Mouse (Mus musculus): ENCODE measurements around the gene Ggt1. TPM values are rescaled to one million over a fixed set of nuclear protein-coding genes. Genes with fewer than 3 reads are reported as not detected.

Gene Ggt1
- polyA plus RNA-seq, 1 experiment from 2014 or later, result 13.8 TPM

- 75% methylated on average over 9 of the region's 9 CpGs for WGBS (ENCODE audit: insufficient replicate concordance)
Observed at GRCm38 (mm10) chr10:75573965-75574364, 12.6 kb downstream of the Ggt1 start.

GRCm38 (mm10) chr10:75579129-75579528, 17.7 kb downstream of the Ggt1 start:
- H3K4me2 ChIP-seq, result no peak overlapping the region
- no peak overlapping the region for H3K4me3 ChIP-seq (replicated peaks)
- no peak overlapping the region for H3K27ac ChIP-seq (replicated peaks)
- no peak overlapping the region for H3K9ac ChIP-seq
- no peak for ATAC-seq (ENCODE audit: insufficient read depth)
- no peaks in the 10 kb centered on the region for H3K27me3 ChIP-seq
- no peaks in the 10 kb centered on the region for H3K36me3 ChIP-seq (replicated peaks)
- 74% methylated on average over 6 of the region's 6 CpGs for WGBS (ENCODE audit: insufficient replicate concordance)
- no peaks in the 10 kb centered on the region for H3K9me3 ChIP-seq (replicated peaks)
- H3K4me1 ChIP-seq (replicated peaks), result no peaks in the 10 kb centered on the region

More at GRCm38 (mm10) chr10:75573965-75574364, 12.6 kb downstream of the Ggt1 start:
- no peaks in the 10 kb centered on the region for H3K9me3 ChIP-seq (replicated peaks)
- no peak overlapping the region for H3K27ac ChIP-seq (replicated peaks)
- no peak overlapping the region for H3K9ac ChIP-seq
- no peak overlapping the region for H3K4me3 ChIP-seq (replicated peaks)
- no peaks in the 10 kb centered on the region for H3K27me3 ChIP-seq
- no peaks in the 10 kb centered on the region for H3K36me3 ChIP-seq (replicated peaks)
- H3K4me1 ChIP-seq (replicated peaks), result no peaks in the 10 kb centered on the region
- H3K4me2 ChIP-seq, result no peak overlapping the region
- ATAC-seq (ENCODE audit: insufficient read depth), result no peak

DNA sequence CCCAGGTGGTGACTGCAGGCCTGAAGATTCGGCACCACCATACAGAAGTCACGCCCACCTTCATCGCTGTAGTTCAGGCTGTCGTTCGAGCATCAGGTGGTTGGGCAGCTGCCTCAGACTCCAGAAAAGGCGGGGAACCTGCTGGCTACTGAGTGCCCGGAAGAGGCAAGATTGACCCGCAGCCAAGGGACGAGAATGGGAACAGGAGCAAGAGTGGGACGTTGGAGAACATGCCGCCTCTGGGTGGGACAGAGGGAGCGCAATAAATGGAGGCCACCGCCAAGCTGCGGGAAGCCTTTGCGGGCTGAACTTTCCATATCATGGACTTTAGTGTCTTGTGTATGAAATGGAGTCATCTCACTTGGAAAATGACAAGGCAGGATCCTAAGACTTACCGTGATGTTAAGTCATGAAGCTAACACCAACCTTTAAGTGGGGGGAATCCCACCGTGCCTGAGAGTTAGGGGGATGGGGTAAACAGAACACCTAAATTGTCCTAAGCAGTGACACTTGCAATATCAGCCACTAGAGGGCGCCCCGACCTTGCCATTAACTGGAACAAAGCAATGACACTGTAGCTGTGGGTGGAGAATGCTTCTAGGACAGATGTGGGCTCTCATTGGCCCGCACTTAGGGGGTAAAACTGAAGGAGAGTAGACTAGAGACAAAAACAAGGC, 24.6 kb downstream of the Ggt1 start:
- Histone ChIP-seq H3K4me2 (no peak overlapping the region), H3K27ac (replicated peaks) (no peak overlapping the region), H3K36me3 (replicated peaks) (no peaks in the 10 kb centered on the region), H3K9ac (no peak overlapping the region), H3K4me1 (replicated peaks) (0 out of 2 replicates have a peak, but pooled peaks cover 5% of the 10 kb centered on the region), H3K4me3 (replicated peaks) (no peak overlapping the region), H3K27me3 (no peaks in the 10 kb centered on the region), H3K9me3 (replicated peaks) (no peaks in the 10 kb centered on the region)
- no peak for ATAC-seq (ENCODE audit: insufficient read depth)
- WGBS (ENCODE audit: insufficient replicate concordance), result 21% methylated on average over 20 of the region's 20 CpGs

- H3K27ac ChIP-seq (replicated peaks), result no peak overlapping the region
- H3K36me3 ChIP-seq (replicated peaks), result no peaks in the 10 kb centered on the region
- no peak overlapping the region for H3K9ac ChIP-seq
- H3K27me3 ChIP-seq, result no peaks in the 10 kb centered on the region
- WGBS (ENCODE audit: insufficient replicate concordance), result 88% methylated on average over 1 of the region's 1 CpGs
- H3K9me3 ChIP-seq (replicated peaks), result no peaks in the 10 kb centered on the region
- no peak overlapping the region for H3K4me3 ChIP-seq (replicated peaks)
- 0 out of 2 replicates have a peak, but pooled peaks cover 5% of the 10 kb centered on the region for H3K4me1 ChIP-seq (replicated peaks)
- no peak overlapping the region for H3K4me2 ChIP-seq
- ATAC-seq (ENCODE audit: insufficient read depth), result no peak
Observed at GRCm38 (mm10) chr10:75586553-75586879, 25.1 kb downstream of the Ggt1 start.

GRCm38 (mm10) chr10:75587781-75588180, 26.4 kb downstream of the Ggt1 start:
- no peaks in the 10 kb centered on the region for H3K36me3 ChIP-seq (replicated peaks)
- no peak overlapping the region for H3K4me3 ChIP-seq (replicated peaks)
- no peak overlapping the region for H3K4me2 ChIP-seq
- no peak overlapping the region for H3K27ac ChIP-seq (replicated peaks)
- no peaks in the 10 kb centered on the region for H3K27me3 ChIP-seq
- no peaks in the 10 kb centered on the region for H3K9me3 ChIP-seq (replicated peaks)
- 72% methylated on average over 4 of the region's 4 CpGs for WGBS (ENCODE audit: insufficient replicate concordance)
- ATAC-seq (ENCODE audit: insufficient read depth), result no peak
- H3K4me1 ChIP-seq (replicated peaks), result 0 out of 2 replicates have a peak, but pooled peaks cover 5% of the 10 kb centered on the region
- no peak overlapping the region for H3K9ac ChIP-seq

DNA sequence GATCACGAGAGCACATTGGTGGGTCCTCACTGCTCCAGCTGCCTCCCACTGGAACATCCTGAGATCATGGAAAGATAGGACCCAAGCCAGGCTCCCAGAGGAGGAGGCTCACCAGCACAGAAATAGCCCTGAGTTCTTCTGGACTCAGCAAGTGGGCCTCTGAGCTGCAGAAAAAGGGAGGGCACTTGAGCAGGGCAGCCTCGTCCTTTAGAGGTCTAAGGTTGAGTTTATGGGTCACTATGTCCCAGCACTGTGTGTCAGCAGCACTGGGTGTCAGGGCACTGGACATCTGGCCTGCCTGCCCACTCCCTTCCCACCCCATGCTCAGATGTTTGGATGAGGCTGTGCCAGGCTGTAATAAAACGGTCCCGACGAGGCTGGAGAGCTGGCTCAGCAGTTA, 26.9 kb downstream of the Ggt1 start:
- Histone ChIP-seq H3K9ac (no peak overlapping the region), H3K27me3 (no peaks in the 10 kb centered on the region), H3K27ac (replicated peaks) (no peak overlapping the region), H3K36me3 (replicated peaks) (no peaks in the 10 kb centered on the region), H3K4me3 (replicated peaks) (no peak overlapping the region), H3K9me3 (replicated peaks) (no peaks in the 10 kb centered on the region), H3K4me1 (replicated peaks) (0 out of 2 replicates have a peak, but pooled peaks cover 5% of the 10 kb centered on the region), H3K4me2 (no peak overlapping the region)
- ATAC-seq (ENCODE audit: insufficient read depth), result no peak
- WGBS (ENCODE audit: insufficient replicate concordance), result 60% methylated on average over 5 of the region's 5 CpGs

DNA sequence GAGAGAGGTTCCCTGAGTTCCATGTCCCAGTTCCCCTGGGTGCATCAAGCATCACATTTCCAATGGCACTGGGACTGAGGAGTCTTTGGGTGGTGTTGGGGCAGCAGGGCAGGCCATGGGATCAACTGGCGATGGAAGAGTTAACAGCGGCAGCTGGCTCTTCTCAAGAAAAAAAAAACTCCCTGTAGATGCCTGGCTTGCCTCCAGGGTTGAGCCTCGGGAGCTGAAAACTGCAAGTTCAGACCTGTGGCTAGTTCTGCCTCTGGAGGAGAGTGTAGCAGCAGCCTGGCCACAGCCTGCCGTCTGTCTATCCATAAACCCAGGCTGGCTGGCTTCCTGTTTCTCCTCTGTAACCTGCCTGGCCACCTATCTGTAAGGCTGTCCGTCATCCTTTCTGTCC, 27.7 kb downstream of the Ggt1 start, which contains the start of gene Ggt5:
TSS of gene Ggt5 (plus strand) at position 212 of the 400 bp plus-strand sequence.
- no peak within 1 kb of the TSS for H3K27ac ChIP-seq (replicated peaks)
- H3K9ac ChIP-seq, result no peak within 1 kb of the TSS
- no peaks in the 10 kb centered on the region for H3K27me3 ChIP-seq
- no peaks in the 10 kb centered on the region for H3K36me3 ChIP-seq (replicated peaks)
- WGBS (ENCODE audit: insufficient replicate concordance), result 20% methylated on average over 5 of the region's 5 CpGs
- ATAC-seq (ENCODE audit: insufficient read depth), result no peak
- H3K4me2 ChIP-seq, result no peak within 1 kb of the TSS
- H3K4me3 ChIP-seq (replicated peaks), result no peak within 1 kb of the TSS
- no peaks in the 10 kb centered on the region for H3K9me3 ChIP-seq (replicated peaks)
- 0 out of 2 replicates have a peak, but pooled peaks cover 5% of the 10 kb centered on the region for H3K4me1 ChIP-seq (replicated peaks)

DNA sequence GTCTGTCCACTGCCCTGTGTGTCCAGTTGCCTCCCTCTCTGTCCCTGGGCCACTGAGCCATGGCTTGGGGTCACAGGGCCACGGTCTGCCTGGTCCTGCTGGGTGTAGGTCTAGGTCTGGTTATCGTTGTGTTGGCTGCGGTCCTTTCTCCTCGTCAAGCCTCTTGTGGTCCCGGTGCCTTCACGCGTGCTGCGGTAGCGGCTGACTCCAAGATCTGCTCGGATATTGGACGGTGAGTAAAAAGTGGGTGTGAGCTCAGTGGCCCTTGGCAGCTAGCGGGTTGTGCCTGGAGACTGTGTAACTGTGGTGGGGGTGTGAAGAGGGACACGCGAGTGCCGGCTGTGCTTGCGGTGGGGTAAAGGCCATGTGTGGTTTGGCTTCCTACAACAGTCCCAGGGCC, 28.2 kb downstream of the Ggt1 start:
- Histone ChIP-seq H3K4me3 (replicated peaks) (no peak overlapping the region), H3K9ac (no peak overlapping the region), H3K9me3 (replicated peaks) (no peaks in the 10 kb centered on the region), H3K4me1 (replicated peaks) (0 out of 2 replicates have a peak, but pooled peaks cover 5% of the 10 kb centered on the region), H3K27ac (replicated peaks) (no peak overlapping the region), H3K4me2 (no peak overlapping the region), H3K27me3 (no peaks in the 10 kb centered on the region), H3K36me3 (replicated peaks) (no peaks in the 10 kb centered on the region)
- ATAC-seq (ENCODE audit: insufficient read depth), result no peak
- WGBS (ENCODE audit: insufficient replicate concordance), result 57% methylated on average over 16 of the region's 16 CpGs

GRCm38 (mm10) chr10:75591211-75591894, 29.9 kb downstream of the Ggt1 start:
- WGBS (ENCODE audit: insufficient replicate concordance), result 31% methylated on average over 12 of the region's 12 CpGs
- Histone ChIP-seq H3K9ac (no peak overlapping the region), H3K4me2 (no peak overlapping the region)

DNA sequence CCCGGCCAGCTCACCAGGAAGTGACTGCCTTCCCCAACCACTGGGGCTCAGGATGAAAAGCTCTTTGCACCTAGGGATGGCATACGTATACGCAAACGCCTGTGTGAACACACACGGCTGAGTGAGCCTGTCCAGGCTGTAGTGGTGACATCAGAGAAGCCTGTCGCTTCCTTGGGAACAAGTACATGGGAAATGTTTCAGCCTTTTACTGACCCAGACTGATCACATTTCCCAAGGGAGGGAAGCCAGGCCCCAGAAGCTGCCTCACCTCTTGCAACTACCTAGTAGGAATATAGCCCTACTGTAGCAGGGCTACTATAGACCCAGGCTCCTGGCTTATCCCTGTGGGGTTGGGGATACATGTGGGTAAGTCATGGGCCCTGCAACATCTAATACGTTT, 31.2 kb downstream of the Ggt1 start:
- H3K4me1 ChIP-seq (replicated peaks), result 0 out of 2 replicates have a peak, but pooled peaks cover 5% of the 10 kb centered on the region
- ATAC-seq (ENCODE audit: insufficient read depth), result no peak
- no peaks in the 10 kb centered on the region for H3K36me3 ChIP-seq (replicated peaks)
- H3K4me2 ChIP-seq, result 0 out of 2 replicates have a peak overlapping the region, but pooled peaks have one; percentile 5
- 0 out of 2 replicates have a peak overlapping the region, but pooled peaks have one; percentile 61 for H3K27ac ChIP-seq (replicated peaks)
- H3K4me3 ChIP-seq (replicated peaks), result no peak overlapping the region
- WGBS (ENCODE audit: insufficient replicate concordance), result 58% methylated on average over 7 of the region's 7 CpGs
- no peaks in the 10 kb centered on the region for H3K27me3 ChIP-seq
- no peaks in the 10 kb centered on the region for H3K9me3 ChIP-seq (replicated peaks)
- no peak overlapping the region for H3K9ac ChIP-seq

More at GRCm38 (mm10) chr10:75591211-75591894, 29.9 kb downstream of the Ggt1 start:
- Histone ChIP-seq H3K27me3 (no peaks in the 10 kb centered on the region), H3K4me3 (replicated peaks) (no peak overlapping the region), H3K27ac (replicated peaks) (peak overlapping the region; percentile 61), H3K36me3 (replicated peaks) (no peaks in the 10 kb centered on the region), H3K4me1 (replicated peaks) (0 out of 2 replicates have a peak, but pooled peaks cover 5% of the 10 kb centered on the region), H3K9me3 (replicated peaks) (no peaks in the 10 kb centered on the region)
- ATAC-seq (ENCODE audit: insufficient read depth), result peak; percentile 53; the same call in 1 of the 2 replicates

- no peaks in the 10 kb centered on the region for H3K4me1 ChIP-seq (replicated peaks)
- H3K27me3 ChIP-seq, result no peaks in the 10 kb centered on the region
- H3K4me2 ChIP-seq, result no peak overlapping the region
- no peaks in the 10 kb centered on the region for H3K9me3 ChIP-seq (replicated peaks)
- WGBS (ENCODE audit: insufficient replicate concordance), result 60% methylated on average over 8 of the region's 8 CpGs
- H3K4me3 ChIP-seq (replicated peaks), result no peak overlapping the region
- ATAC-seq (ENCODE audit: insufficient read depth), result no peak
- H3K36me3 ChIP-seq (replicated peaks), result no peaks in the 10 kb centered on the region
- H3K27ac ChIP-seq (replicated peaks), result no peak overlapping the region
- H3K9ac ChIP-seq, result no peak overlapping the region
Observed at GRCm38 (mm10) chr10:75595981-75596380, 34.6 kb downstream of the Ggt1 start.

Measured in liver, embryonic 15.5 days (tissue).